Mouse (Mus musculus) granulocyte monocyte progenitor cell, adult 5-6 weeks (primary cell): ENCODE measurements around the gene Rnf19b. TPM values are rescaled to one million over a fixed set of nuclear protein-coding genes. Genes with fewer than 3 reads are reported as not detected.

Experiments
- ATAC-seq: replicated peaks from 2 replicates; pipeline ENCODE4 v1.8.0; 2016; ENCODE audit warnings: mild to moderate bottlenecking, moderate TSS enrichment, inconsistent platforms; ENCODE audit not compliant: poor library complexity, severe bottlenecking
- total RNA-seq, 2 experiments: library from RNA; stranded (forward) in 1 of 2; stranded (reverse) in 1 of 2; fragments of 200-712, 200-1000 nt in 1 of 2; fragments of >200 nt in 1 of 2; fragmentation: Nextera tagmentation in 1 of 2; gene quantifications; 2 replicates each; pipeline ENCODE4 v1.2.3; 2014 to 2017

Rnf19b gene
- total RNA-seq (2014; fragmentation: Nextera tagmentation), result 30.6 and 31.7 TPM in 2 replicates
- total RNA-seq (2017), result 54.3 and 75.1 TPM in 2 replicates

GRCm38 (mm10) chr4:129058207-129059092, at the start of gene Rnf19b:
Rnf19b (plus strand) TSS chr4:129058271.
- 0 out of 2 replicates have a peak, but pooled peaks have one; percentile 3 for ATAC-seq

GRCm38 (mm10) chr4:129008672-129009071, 49.4 kb upstream of the Rnf19b start:
- peak; percentile 57 for ATAC-seq

GRCm38 (mm10) chr4:129009521-129009920, 48.5 kb upstream of the Rnf19b start:
- ATAC-seq, result no peak

- peak; percentile 40 for ATAC-seq
Measured at GRCm38 (mm10) chr4:129011604-129012121, 46.4 kb upstream of the Rnf19b start.

GRCm38 (mm10) chr4:129013151-129013864, 44.8 kb upstream of the Rnf19b start:
- 0 out of 2 replicates have a peak, but pooled peaks have one; percentile 11 for ATAC-seq

- no peak for ATAC-seq
Measured at GRCm38 (mm10) chr4:129016329-129016728, 41.7 kb upstream of the Rnf19b start.

- no peak for ATAC-seq
Measured at GRCm38 (mm10) chr4:129017150-129017549, 40.9 kb upstream of the Rnf19b start.

GRCm38 (mm10) chr4:129018788-129019435, 39.2 kb upstream of the Rnf19b start:
- ATAC-seq, result peak; percentile 54

- ATAC-seq, result no peak
Measured at GRCm38 (mm10) chr4:129019788-129020187, 38.3 kb upstream of the Rnf19b start.

GRCm38 (mm10) chr4:129020454-129020853, 37.6 kb upstream of the Rnf19b start:
- peak; percentile 18; the same call in 1 of the 2 replicates for ATAC-seq

- no peak for ATAC-seq
Measured at GRCm38 (mm10) chr4:129021426-129021825, 36.6 kb upstream of the Rnf19b start.

- ATAC-seq, result no peak
Measured at GRCm38 (mm10) chr4:129021886-129022285, 36.2 kb upstream of the Rnf19b start.

- peak; percentile 41 for ATAC-seq
Measured at GRCm38 (mm10) chr4:129023884-129024283, 34.2 kb upstream of the Rnf19b start.

GRCm38 (mm10) chr4:129024775-129025174, 33.3 kb upstream of the Rnf19b start:
- ATAC-seq, result peak; percentile 88

GRCm38 (mm10) chr4:129025707-129026106, 32.4 kb upstream of the Rnf19b start:
- ATAC-seq, result no peak

- ATAC-seq, result no peak
Measured at GRCm38 (mm10) chr4:129030746-129031145, 27.3 kb upstream of the Rnf19b start.

GRCm38 (mm10) chr4:129031408-129031965, 26.6 kb upstream of the Rnf19b start:
- no peak for ATAC-seq

- ATAC-seq, result peak; percentile 68
Measured at GRCm38 (mm10) chr4:129032133-129032962, 25.7 kb upstream of the Rnf19b start.
